Mouse (Mus musculus) myocyte (in vitro differentiated cells): Measurements from ENCODE around the gene Arhgap31.

ENCODE experiments used
- CEBPB ChIP-seq: IDR thresholded peaks from 2 replicates; pipeline ENCODE4 v1.6.1; 2011; ENCODE audit warnings: mild to moderate bottlenecking, moderate library complexity; ENCODE audit not compliant: poor library complexity, insufficient read depth, severe bottlenecking
- E2F4 ChIP-seq: IDR thresholded peaks from one replicate; pipeline ENCODE4 v1.6.1; 2011; ENCODE audit warnings: mild to moderate bottlenecking, control low read depth, moderate library complexity; ENCODE audit not compliant: insufficient read depth
- MAX ChIP-seq: IDR thresholded peaks from one replicate; pipeline ENCODE4 v1.6.1; 2011; ENCODE audit warnings: low read depth, mild to moderate bottlenecking, control low read depth
- MYOD1 ChIP-seq, 3 experiments: IDR thresholded peaks; one replicate each; pipeline ENCODE4 v1.6.1; 2011; ENCODE audit warnings: control low read depth in 2 of 3, low read depth in 2 of 3, mild to moderate bottlenecking in 2 of 3, moderate library complexity in 1 of 3; ENCODE audit not compliant: insufficient read length in 2 of 3, control insufficient read depth in 1 of 3
- MYOG ChIP-seq, 3 experiments: IDR thresholded peaks; one replicate each; pipeline ENCODE4 v1.6.1; 2011; ENCODE audit warnings: control low read depth in 2 of 3, low read depth in 2 of 3, mild to moderate bottlenecking in 2 of 3; ENCODE audit not compliant: insufficient read length in 2 of 3, control insufficient read depth in 1 of 3, insufficient read depth in 1 of 3
- POLR2A ChIP-seq: IDR thresholded peaks from one replicate; pipeline ENCODE4 v1.6.1; 2011; ENCODE audit warnings: low read depth, mild to moderate bottlenecking, control low read depth, moderate library complexity; ENCODE audit not compliant: insufficient read length
- REST ChIP-seq: IDR thresholded peaks from one replicate; pipeline ENCODE4 v1.6.1; 2011; ENCODE audit warnings: mild to moderate bottlenecking, control low read depth, moderate library complexity; ENCODE audit not compliant: insufficient read depth, insufficient read length
- SRF ChIP-seq: IDR thresholded peaks from one replicate; pipeline ENCODE4 v1.6.1; 2011; ENCODE audit warnings: low read depth; ENCODE audit not compliant: control insufficient read depth, insufficient read length
- TCF12 ChIP-seq: IDR thresholded peaks from one replicate; pipeline ENCODE4 v1.6.1; 2011; ENCODE audit warnings: mild to moderate bottlenecking, control low read depth; ENCODE audit not compliant: poor library complexity, insufficient read depth, severe bottlenecking
- USF1 ChIP-seq: IDR thresholded peaks from one replicate; pipeline ENCODE4 v1.6.1; 2011; ENCODE audit warnings: low read depth, mild to moderate bottlenecking, control low read depth, moderate library complexity

DNA sequence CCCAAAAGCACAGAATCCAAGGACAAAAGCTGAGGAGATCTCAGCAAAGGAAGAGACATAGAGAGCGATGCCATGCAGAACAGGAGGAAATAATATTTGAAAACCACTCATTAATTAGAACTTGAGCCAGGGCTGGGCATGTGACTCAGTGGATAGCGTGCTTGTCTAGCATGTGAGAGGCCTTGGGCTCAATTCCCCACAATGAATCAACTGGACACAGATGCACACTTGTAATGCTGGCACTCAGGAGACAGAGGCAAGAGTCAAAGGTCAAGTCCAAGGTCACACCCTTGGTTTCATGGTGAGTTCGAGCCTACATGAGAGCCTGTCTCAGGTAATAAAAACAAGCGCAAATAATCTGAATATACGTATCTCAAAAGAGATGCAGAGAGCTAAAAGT lies 15.5 kb downstream of the Arhgap31 start:
- no peak for TF ChIP-seq POLR2A
- no peak for TF ChIP-seq MAX
- TF ChIP-seq REST, result no peak
- TF ChIP-seq E2F4, result no peak
- no peak for TF ChIP-seq TCF12
- TF ChIP-seq MYOD1 (IDR thresholded peaks at IDR 0.05; ENCODE audit: control insufficient read depth in 1 of 3, insufficient read length in 2 of 3, low read depth in 2 of 3), result no peak
- TF ChIP-seq SRF, result no peak
- no peak for TF ChIP-seq USF1
- TF ChIP-seq CEBPB, result no peak
- TF ChIP-seq MYOG (IDR thresholded peaks at IDR 0.05; ENCODE audit: control insufficient read depth in 1 of 3, insufficient read depth in 1 of 3, insufficient read length in 2 of 3, low read depth in 2 of 3), result no peak
